Mouse (Mus musculus): ENCODE measurements around the gene Vps33a.
"Not testable (repeated sequence)": the region's sequence is repeated elsewhere in the genome, so short reads cannot be mapped to it uniquely, and the experiment has no call there.

Vps33a gene

GRCm38 (mm10) chr5:123525281-123525680 is 47.6 kb downstream of the Vps33a start, which contains the start of gene Gm49027:
Gene Gm49027 (minus strand): TSS chr5:123525488.
- in situ Hi-C loops (cut with MseI, MboI): no loop called here

GRCm38 (mm10) chr5:123524393-123524750 is 48.5 kb downstream of the Vps33a start:
- in situ Hi-C loops (cut with MseI, MboI): no loop called here

GRCm38 (mm10) chr5:123523692-123524392 is 49.0 kb downstream of the Vps33a start, which contains the start of gene Diablo:
Gene Diablo (minus strand): TSS chr5:123524176.
- in situ Hi-C loops (cut with MseI, MboI): no loop called here

- in situ Hi-C loops (cut with MseI, MboI): no loop called here
These were observed 50.7 kb downstream of the Vps33a start for GRCm38 (mm10) chr5:123522166-123522565.

- in situ Hi-C loops (cut with MseI, MboI): no loop called here
These were observed 51.2 kb downstream of the Vps33a start for GRCm38 (mm10) chr5:123521621-123522020.

- in situ Hi-C loops (cut with MseI, MboI): no loop called here
These were observed 52.2 kb downstream of the Vps33a start for GRCm38 (mm10) chr5:123520666-123521065.

GRCm38 (mm10) chr5:123514871-123515270 is 58.0 kb downstream of the Vps33a start:
- in situ Hi-C loops (cut with MseI, MboI): no loop called here

GRCm38 (mm10) chr5:123512102-123512501 is 60.7 kb downstream of the Vps33a start:
- in situ Hi-C loops (cut with MseI, MboI): no loop called here

- in situ Hi-C loops (cut with MseI, MboI): not testable (repeated sequence)
These were observed 61.4 kb downstream of the Vps33a start for GRCm38 (mm10) chr5:123511426-123511825.

- in situ Hi-C loops (cut with MseI, MboI): no loop called here
These were observed 62.7 kb downstream of the Vps33a start, which contains the start of gene B3gnt4 for GRCm38 (mm10) chr5:123510160-123510559. Gene B3gnt4 (plus strand): TSS chr5:123510460.

- in situ Hi-C loops (cut with MseI, MboI): no loop called here
These were observed 63.9 kb downstream of the Vps33a start for GRCm38 (mm10) chr5:123508921-123509320.

GRCm38 (mm10) chr5:123507936-123508723 is 64.7 kb downstream of the Vps33a start:
- in situ Hi-C loops (cut with MseI, MboI): no loop called here

- in situ Hi-C loops (cut with MseI, MboI): no loop called here
These were observed 70.9 kb downstream of the Vps33a start for GRCm38 (mm10) chr5:123501973-123502372.

GRCm38 (mm10) chr5:123499717-123500116 is 73.1 kb downstream of the Vps33a start:
- in situ Hi-C loops (cut with MseI, MboI): loop anchor here (5.0 kb wide), 2 partner anchors 47 to 52 kb away; no protein-coding TSS in a partner anchor

GRCm38 (mm10) chr5:123489935-123490334 is 82.9 kb downstream of the Vps33a start:
- in situ Hi-C loops (cut with MseI, MboI): no loop called here

GRCm38 (mm10) chr5:123489112-123489785 is 83.6 kb downstream of the Vps33a start, which contains the start of the genes Lrrc43 and Il31:
Gene Lrrc43 (plus strand): TSS chr5:123489305.
Gene Il31 (minus strand): TSS chr5:123489489.
- in situ Hi-C loops (cut with MseI, MboI): no loop called here

GRCm38 (mm10) chr5:123487659-123488395 is 85.0 kb downstream of the Vps33a start:
- in situ Hi-C loops (cut with MseI, MboI): no loop called here

All from mouse trophoblast stem cell (cell line).